Mouse (Mus musculus): ENCODE results near the gene Unc79.

Unc79 gene

DNA sequence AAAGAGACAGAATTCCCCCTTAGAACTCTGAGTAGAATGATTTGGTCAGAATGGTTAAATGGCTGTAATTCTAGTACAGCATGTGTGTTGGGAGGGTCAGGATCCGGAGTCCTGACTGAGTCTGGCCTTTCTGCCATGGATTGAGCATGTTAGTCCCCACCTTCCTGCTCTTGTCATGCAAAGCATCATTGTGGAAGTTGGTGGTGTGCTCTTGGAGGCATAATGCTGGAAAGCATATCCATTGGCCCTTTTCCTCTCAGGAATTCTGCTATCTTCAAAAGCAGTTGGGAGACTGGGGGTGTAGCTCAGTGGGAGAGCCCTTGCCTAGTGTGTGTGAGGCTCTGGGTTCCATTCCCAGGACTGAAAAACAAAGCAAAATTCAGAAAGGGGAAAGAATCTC is 175.2 kb downstream of the Unc79 start:
- DNase-seq (ENCODE audit: low read depth, low spot score), result no peak

GRCm38 (mm10) chr12:103128914-103129313 is 180.3 kb downstream of the Unc79 start:
- no peak for DNase-seq (ENCODE audit: low read depth, low spot score)

DNA sequence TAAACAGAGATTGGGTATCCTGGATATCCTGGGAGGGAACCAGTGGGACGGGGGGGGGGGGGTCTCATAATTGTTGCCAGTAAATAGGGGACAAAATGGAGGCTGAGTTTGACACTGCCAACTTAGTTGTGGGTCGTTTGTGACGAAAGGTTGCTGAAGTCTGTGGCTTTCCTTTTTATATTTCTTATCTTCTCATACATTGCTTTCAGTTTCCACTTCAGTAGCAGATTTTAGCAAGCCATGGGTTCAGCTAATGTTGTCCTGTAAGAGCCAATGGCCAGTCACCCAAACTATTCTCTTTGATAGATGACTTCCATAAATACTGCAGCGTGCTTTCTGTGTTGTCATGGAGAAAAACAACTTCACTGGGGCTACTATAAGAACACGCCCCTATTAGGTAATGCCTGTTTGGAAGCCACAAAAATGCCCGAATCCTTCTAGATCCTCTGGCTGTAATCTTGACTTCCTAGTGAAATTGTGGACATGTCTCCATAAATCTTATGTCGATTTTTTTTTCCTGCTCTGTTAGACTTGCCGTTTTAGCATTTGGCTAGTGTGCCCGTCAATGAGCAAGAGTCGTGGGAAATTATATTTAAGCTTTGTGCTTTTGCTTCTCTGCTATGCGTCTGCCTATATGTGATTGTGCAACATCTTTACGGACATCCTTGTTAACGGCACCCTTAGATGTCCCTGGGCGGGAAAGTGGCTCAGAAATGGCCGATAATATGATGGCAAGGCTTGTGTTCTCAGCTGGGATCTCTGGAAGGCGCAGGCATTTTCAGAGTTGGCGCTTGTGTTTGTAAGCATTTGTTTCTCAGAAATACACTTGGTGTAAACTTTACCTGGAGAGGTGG is 181.0 kb downstream of the Unc79 start:
- no peak for DNase-seq (ENCODE audit: low read depth, low spot score)

DNA sequence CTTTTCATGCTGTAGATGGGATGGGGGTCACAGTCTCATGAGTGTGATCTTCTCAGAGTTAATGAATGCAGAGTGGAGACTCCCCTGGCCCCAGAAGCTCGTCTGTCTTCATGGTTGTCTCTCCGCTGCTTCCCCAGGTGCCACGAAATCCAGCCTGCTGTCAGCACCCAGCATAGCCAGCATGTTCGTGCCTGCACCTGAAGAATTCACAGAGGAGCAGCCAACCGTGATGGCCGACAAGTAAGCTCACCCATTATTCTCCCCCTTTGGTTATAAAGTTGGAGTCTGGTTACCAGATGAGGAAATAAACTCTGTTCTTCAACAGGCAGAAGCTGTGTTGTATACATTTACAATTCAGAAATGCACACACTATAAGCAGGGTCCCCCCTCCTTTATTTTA is 182.8 kb downstream of the Unc79 start:
- no peak for DNase-seq (ENCODE audit: low read depth, low spot score)

- DNase-seq (ENCODE audit: low read depth, low spot score), result peak; percentile 75
These were observed 193.9 kb downstream of the Unc79 start for GRCm38 (mm10) chr12:103142550-103143010.

GRCm38 (mm10) chr12:103143798-103144565 is 195.3 kb downstream of the Unc79 start:
- peak; percentile 74 for DNase-seq (ENCODE audit: low read depth, low spot score)

- DNase-seq (ENCODE audit: low read depth, low spot score), result no peak
These were observed 201.6 kb downstream of the Unc79 start for GRCm38 (mm10) chr12:103150247-103150646.

- DNase-seq (ENCODE audit: low read depth, low spot score), result no peak
These were observed 206.3 kb downstream of the Unc79 start for GRCm38 (mm10) chr12:103154927-103155326.

- no peak for DNase-seq (ENCODE audit: low read depth, low spot score)
These were observed 206.7 kb downstream of the Unc79 start for GRCm38 (mm10) chr12:103155406-103155805.

- no peak for DNase-seq (ENCODE audit: low read depth, low spot score)
These were observed 208.7 kb downstream of the Unc79 start for GRCm38 (mm10) chr12:103157129-103157910.

DNA sequence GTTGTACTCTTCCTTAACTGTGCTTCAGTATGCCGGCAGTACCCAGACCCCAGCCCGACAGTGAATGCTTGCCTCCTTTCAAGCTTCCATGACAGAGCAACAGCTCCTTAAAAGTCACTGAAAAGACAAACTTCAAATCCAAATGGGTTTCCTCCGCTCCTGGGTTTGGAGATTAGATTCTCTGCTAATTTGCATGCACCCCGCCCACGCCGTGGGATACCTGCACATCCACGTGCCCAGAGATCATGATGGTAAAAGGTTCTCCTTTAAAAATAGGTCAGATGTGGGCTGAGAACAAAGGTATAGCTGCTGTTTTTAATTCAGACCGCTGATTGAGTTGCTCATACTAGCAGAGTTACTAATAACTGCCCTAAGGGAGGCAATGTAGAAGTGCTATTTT is 210.4 kb downstream of the Unc79 start:
- DNase-seq (ENCODE audit: low read depth, low spot score), result no peak

DNA sequence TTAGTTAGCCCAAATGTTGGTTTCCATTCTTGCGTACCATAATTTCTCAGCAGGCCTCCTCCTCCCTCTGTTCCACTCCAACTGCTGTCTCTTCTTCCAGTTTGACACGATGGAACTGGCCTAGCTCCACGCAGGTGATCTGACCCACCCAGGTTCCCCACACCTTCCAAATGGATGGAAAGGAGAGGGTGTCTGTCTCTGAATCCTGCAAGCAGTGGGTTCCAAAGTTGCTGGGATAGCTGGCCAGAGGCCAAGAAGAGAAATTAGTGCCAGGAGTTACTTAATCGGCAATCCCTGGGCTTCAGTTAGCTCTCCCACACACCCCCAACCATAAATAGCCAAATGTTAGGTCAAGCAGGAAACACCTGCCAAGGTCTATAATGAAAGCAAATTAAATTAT is 212.1 kb downstream of the Unc79 start:
- no peak for DNase-seq (ENCODE audit: low read depth, low spot score)

GRCm38 (mm10) chr12:103163596-103163995 is 214.9 kb downstream of the Unc79 start:
- DNase-seq (ENCODE audit: low read depth, low spot score), result no peak

DNA sequence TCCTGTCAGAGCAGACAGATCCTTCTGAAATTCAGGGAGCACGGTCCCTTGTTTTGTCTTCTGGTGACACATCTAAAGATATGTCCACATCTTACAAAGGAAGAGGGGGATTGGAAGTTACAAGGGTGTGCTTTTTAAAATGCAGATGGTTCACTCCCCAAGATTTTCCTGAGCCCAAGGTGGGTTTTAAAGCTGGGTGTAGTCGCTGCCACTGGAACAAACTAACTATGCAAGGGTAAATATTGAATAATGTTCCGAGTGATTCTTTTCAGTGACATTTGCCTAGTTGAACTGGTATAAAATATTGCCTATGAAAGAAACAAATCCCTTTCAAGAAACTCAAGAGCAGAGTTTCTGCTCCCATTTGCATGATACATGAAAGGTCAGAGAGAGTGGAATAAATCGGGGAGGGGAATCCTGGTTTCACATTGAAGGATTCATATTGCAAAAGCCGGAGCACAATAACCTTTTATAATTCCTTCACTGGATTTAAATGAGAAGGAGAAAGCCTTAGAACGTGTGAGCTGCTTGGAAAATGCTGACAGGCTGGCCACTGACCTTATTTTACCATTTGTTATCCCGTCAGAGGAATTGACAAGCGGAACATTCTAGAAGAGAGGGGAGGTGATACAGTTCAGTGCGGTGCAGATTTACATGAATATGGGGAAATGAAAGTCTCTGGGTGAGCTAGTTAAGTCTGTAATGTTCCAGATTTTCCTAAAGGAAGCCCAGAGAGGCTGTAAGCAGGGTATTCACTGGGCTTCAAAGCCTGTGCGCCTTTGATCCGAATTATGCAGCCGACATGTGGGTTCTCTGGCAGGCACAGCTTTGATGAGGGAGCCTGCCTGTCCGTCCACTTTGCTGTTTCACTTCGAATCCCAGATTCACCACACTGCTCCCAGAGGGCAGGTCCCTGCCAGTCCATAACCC is 215.7 kb downstream of the Unc79 start:
- DNase-seq (ENCODE audit: low read depth, low spot score), result no peak

GRCm38 (mm10) chr12:103168892-103169291 is 220.2 kb downstream of the Unc79 start:
- DNase-seq (ENCODE audit: low read depth, low spot score), result no peak

DNA sequence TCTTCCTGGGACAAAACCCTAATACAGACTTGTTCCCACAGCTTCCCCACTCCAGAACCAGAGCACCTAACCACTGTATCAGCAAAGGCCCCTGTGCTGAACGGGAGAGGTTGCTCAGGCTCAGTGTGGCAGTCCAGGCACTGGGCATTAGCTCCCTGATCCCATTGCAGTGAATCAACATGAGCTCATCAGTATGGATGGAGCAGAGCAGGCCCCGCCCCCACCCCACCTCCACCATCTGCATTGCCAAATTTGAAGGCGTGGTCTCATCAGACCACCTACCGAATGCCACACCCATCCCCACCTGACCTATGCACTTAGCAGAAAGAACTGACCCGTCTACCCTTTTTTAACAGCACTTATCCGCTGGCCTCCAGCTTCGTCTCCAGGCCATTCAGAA is 234.4 kb downstream of the Unc79 start:
- DNase-seq (ENCODE audit: low read depth, low spot score), result no peak

- no peak for DNase-seq (ENCODE audit: low read depth, low spot score)
These were observed 238.4 kb downstream of the Unc79 start for GRCm38 (mm10) chr12:103187020-103187419.

DNA sequence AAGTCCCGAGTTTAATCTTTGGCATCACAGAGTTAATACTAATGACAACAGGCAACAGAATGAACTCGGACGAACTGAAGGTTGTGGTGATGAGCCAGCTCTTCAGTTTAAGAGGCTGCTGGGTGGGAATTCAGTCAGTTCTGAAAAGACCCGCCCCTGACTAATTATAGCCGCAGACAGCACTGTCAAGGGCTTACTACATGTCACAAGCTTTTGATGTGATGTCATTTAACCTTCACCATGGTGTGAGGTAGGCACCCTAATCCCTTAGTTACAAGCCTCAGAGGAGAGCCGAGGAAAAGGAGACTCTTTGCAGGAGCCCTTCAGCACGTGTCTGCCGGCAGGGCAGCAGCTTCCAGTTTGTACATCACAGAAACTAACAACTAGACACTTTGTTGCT is 239.6 kb downstream of the Unc79 start:
- DNase-seq (ENCODE audit: low read depth, low spot score), result no peak

- DNase-seq (ENCODE audit: low read depth, low spot score), result no peak
These were observed 241.1 kb downstream of the Unc79 start for GRCm38 (mm10) chr12:103189771-103190170.

DNA sequence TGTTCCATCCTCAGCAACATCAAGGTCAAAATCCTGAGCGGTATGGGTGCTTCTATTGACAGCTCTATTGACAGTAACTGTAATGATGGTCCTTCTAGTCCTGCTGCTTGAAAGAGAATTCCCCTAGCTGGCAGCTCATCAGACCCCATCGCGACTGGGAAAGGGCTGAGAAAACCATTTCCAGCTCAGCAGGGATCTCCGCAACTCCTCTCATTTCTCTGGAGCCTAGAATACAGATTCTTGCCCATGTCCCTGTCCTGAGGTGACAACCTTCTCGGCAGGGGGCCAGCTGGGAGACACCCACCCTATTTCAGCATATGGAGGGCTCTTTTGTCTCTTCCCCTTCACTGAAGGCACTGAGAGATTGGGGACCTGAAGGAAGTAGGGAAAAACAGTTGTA is 244.3 kb downstream of the Unc79 start:
- no peak for DNase-seq (ENCODE audit: low read depth, low spot score)

Measured in mesoderm, embryonic 11.5 days (tissue).